8 mouse cellular contexts compared by ENCODE assay signal in genomic region chr16:49855836-49856503, GRCm38 (mm10). TPM values are rescaled to one million over a fixed set of nuclear protein-coding genes. Genes with fewer than 3 reads are reported as not detected.
DNase-seq lines count a peak whose midpoint lies in the region; ATAC-seq and TF ChIP-seq lines count a peak whose summit lies in the region.

No protein-coding gene starts in this region.

- ATAC-seq in forebrain, embryonic 12.5 days (ENCODE audit: low FRiP score): peak; percentile 86
- ATAC-seq in liver, embryonic 14.5 days (ENCODE audit: insufficient read depth): peak; percentile 65

- under 1% methylated on average over 33 of the region's 39 CpGs for WGBS in forebrain, embryonic 12.5 days
- under 1% methylated on average over 34 of the region's 39 CpGs for WGBS in liver, embryonic 14.5 days (ENCODE audit: insufficient replicate concordance)

- DNase-seq in layer of hippocampus, adult 9-10 months (ENCODE audit: low spot score): peak; percentile 46
- no peak for DNase-seq in layer of hippocampus, postnatal 10 days (ENCODE audit: low spot score in 2 of 2)
- peak; percentile 42 for DNase-seq in WW6 (ENCODE audit: low read depth, low spot score)
- no peak for DNase-seq in liver, embryonic 14.5 days (ENCODE audit: low read depth in 3 of 3, low spot score in 3 of 3)
- peak; percentile 67 for DNase-seq in retina, embryonic 14.5 days (ENCODE audit: low spot score)
- DNase-seq in thymus, postnatal 0 days (ENCODE audit: low spot score): no peak
- no peak for DNase-seq in kidney, adult 8-10 months

- peaks cover 22% of the 10 kb centered on the region for H3K4me1 ChIP-seq in forebrain, embryonic 12.5 days
- H3K4me1 ChIP-seq in liver, embryonic 14.5 days (replicated peaks; ENCODE audit: control insufficient read depth in 2 of 2, insufficient read depth in 2 of 2, low read length in 1 of 2): peaks cover 38 to 44% of the 10 kb centered on the region in 2 experiments

- TF ChIP-seq EP300 in liver, embryonic 14.5 days (IDR thresholded peaks at IDR 0.05; ENCODE audit: low read depth): no peak; the same call in 1 of the 2 replicates

- H3K27me3 ChIP-seq in forebrain, embryonic 12.5 days: no peaks in the 10 kb centered on the region
- H3K27me3 ChIP-seq in liver, embryonic 14.5 days (ENCODE audit: control insufficient read depth, insufficient read depth, low read length): no peaks in the 10 kb centered on the region

- H3K27ac ChIP-seq in forebrain, embryonic 12.5 days: peak overlapping the region; percentile 98
- peak overlapping the region; percentile 98 for H3K27ac ChIP-seq in liver, embryonic 14.5 days

- H3K36me3 ChIP-seq in forebrain, embryonic 12.5 days (replicated peaks): no peaks in the 10 kb centered on the region
- H3K36me3 ChIP-seq in liver, embryonic 14.5 days (replicated peaks; ENCODE audit: control insufficient read depth, insufficient read depth, low read depth): peaks cover 30% of the 10 kb centered on the region

- H3K4me3 ChIP-seq in forebrain, embryonic 12.5 days (replicated peaks): peak overlapping the region; percentile 89
- H3K4me3 ChIP-seq in liver, embryonic 14.5 days (ENCODE audit: insufficient read depth in 1 of 2, low read depth in 2 of 2, low read length in 2 of 2): peak overlapping the region; percentile 61 to 90

- H3K9me3 ChIP-seq in forebrain, embryonic 12.5 days: no peaks in the 10 kb centered on the region
- H3K9me3 ChIP-seq in liver, embryonic 14.5 days (ENCODE audit: control insufficient read depth, low read length): no peaks in the 10 kb centered on the region

- peak overlapping the region; percentile 68 for H3K4me2 ChIP-seq in forebrain, embryonic 12.5 days
- H3K4me2 ChIP-seq in liver, embryonic 14.5 days (ENCODE audit: low read depth): peak overlapping the region; percentile 88

- H3K9ac ChIP-seq in forebrain, embryonic 12.5 days: peak overlapping the region; percentile 93
- H3K9ac ChIP-seq in liver, embryonic 14.5 days (replicated peaks): peak overlapping the region; percentile 99

- TF ChIP-seq CTCF in liver, embryonic 14.5 days (IDR thresholded peaks at IDR 0.05; ENCODE audit: low read depth): no peak

RNA-seq across cellular contexts. Expression of gene Cd47, which starts 55.6 kb away (rescaled TPM):
- 100 to 1,000 TPM; 214 to 228 TPM for total RNA-seq in layer of hippocampus, postnatal 10 days (2021)
- 61.0 and 61.4 TPM in 2 replicates for polyA plus RNA-seq in forebrain, embryonic 12.5 days (2016; fragmentation: Nextera tagmentation; extraction: Ambion mirVana)
- 54.3 and 82.5 TPM in 2 replicates for polyA plus RNA-seq in liver, embryonic 14.5 days (2012; rRNA removed)
- polyA plus RNA-seq in liver, embryonic 14.5 days (2014; fragmentation: Nextera tagmentation; extraction: Ambion mirVana): 331 and 345 TPM in 2 replicates
- 354 and 407 TPM in 2 replicates for polyA plus RNA-seq in thymus, postnatal 0 days (2015; fragmentation: Nextera tagmentation; extraction: Ambion mirVana)

Comparison
In these comparisons a context has a peak if more than half of its experiments do, and no peak if none do; other contexts are left out.
1. DNase-seq: peak in layer of hippocampus, adult 9-10 months (single experiment), WW6 (single experiment) and retina, embryonic 14.5 days (single experiment); none in layer of hippocampus, postnatal 10 days (0 of 2), liver, embryonic 14.5 days (0 of 3), thymus, postnatal 0 days (single experiment) and kidney, adult 8-10 months (0 of 2).